Mouse (Mus musculus) midbrain, embryonic 13.5 days (tissue): ENCODE data around the gene Zfand2a. TPM values are rescaled to one million over a fixed set of nuclear protein-coding genes. Genes with fewer than 3 reads are reported as not detected.

Experiments
- ATAC-seq: fragments of 200-750 bp; cut with Nextera tagmentation; 2 replicates; pipeline ENCODE4 v1.8.0; 2017; ENCODE audit warnings: mild to moderate bottlenecking, moderate TSS enrichment, moderate library complexity
- H3K27ac ChIP-seq: fragments of 300-500 bp; sonication (generic); 2 replicates; pipeline ENCODE4 v1.5.1; 2015; ENCODE audit warnings: inconsistent platforms, mild to moderate bottlenecking, moderate library complexity
- H3K27me3 ChIP-seq: fragments of 300-500 bp; sonication (generic); 2 replicates; pipeline ENCODE4 v1.6.1; 2015; ENCODE audit warnings: mild to moderate bottlenecking, inconsistent platforms
- H3K36me3 ChIP-seq: fragments of 300-500 bp; sonication (generic); 2 replicates; pipeline ENCODE4 v1.6.1; 2015; ENCODE audit warnings: mild to moderate bottlenecking, inconsistent platforms
- H3K4me1 ChIP-seq: fragments of 300-500 bp; sonication (generic); replicated peaks from 2 replicates; pipeline ENCODE4 v1.6.1; 2015; ENCODE audit warnings: inconsistent platforms
- H3K4me2 ChIP-seq: fragments of 300-500 bp; sonication (generic); replicated peaks from 2 replicates; pipeline ENCODE4 v1.6.1; 2015; ENCODE audit warnings: moderate library complexity, mild to moderate bottlenecking, inconsistent platforms
- H3K4me3 ChIP-seq: fragments of 300-500 bp; sonication (generic); replicated peaks from 2 replicates; pipeline ENCODE4 v1.5.1; 2015; ENCODE audit warnings: mild to moderate bottlenecking, inconsistent platforms
- H3K9ac ChIP-seq: fragments of 300-500 bp; sonication (generic); replicated peaks from 2 replicates; pipeline ENCODE4 v1.6.1; 2015; ENCODE audit warnings: mild to moderate bottlenecking, inconsistent platforms
- H3K9me3 ChIP-seq: fragments of 300-500 bp; sonication (generic); 2 replicates; pipeline ENCODE4 v1.6.1; 2016; ENCODE audit warnings: mild to moderate bottlenecking, inconsistent platforms
- WGBS: fragments of 180-500 bp; shearing (Covaris S2); methylation state at CpG from one replicate; pipeline ENCODE4 v1.1.7; 2015; 5-methylcytosine and 5-hydroxymethylcytosine counted together
- polyA plus RNA-seq: library from polyadenylated mRNA; unstranded; fragments of >200 nt; fragmentation: Nextera tagmentation; extraction: Ambion mirVana; gene quantifications from 2 replicates; pipeline ENCODE4 v1.2.1, GENCODE M21; 2015

Gene Zfand2a
- polyA plus RNA-seq, 1 experiment from 2014 or later, result 13.9 TPM

DNA sequence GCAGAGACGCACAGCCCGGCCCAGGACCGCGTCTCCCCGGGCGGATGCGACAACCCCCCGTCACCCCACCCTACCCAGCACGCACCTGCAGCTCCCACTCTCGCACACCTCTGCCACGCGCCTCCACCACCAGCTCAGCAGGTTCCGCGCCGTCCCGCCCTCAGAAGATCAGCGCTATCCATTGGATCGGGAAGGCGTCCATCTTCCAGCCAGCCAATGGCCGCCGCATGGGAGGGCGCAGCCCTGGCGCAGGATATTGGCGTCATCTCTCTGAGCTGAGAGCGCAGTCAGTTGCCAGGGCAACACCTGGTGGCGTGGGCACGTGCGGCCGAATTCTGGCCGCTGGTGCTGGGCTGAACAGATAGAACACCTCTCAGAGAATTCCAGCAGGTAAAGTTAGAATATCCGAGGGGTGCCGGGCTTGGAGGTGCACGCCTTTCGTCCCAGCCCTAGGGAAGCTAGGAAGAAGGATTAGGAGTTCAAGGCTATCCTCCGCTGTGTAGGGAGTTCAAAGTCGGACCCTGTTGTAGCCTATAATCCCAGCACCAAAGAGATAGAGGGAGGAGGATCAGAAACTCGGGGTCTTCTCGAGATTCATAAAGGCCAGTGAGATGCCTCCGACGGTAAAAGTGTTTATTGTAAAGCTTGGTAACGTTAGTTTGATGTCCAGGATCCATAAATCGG lies 23.8 kb downstream of the Zfand2a start, which contains the start of gene 3110082I17Rik:
3110082I17Rik (minus strand) TSS at position 144 of the 684 bp plus-strand sequence.
- Histone ChIP-seq H3K9me3 (no peaks in the 10 kb centered on the region), H3K4me1 (peaks cover 17% of the 10 kb centered on the region), H3K27ac (no peak within 1 kb of the TSS), H3K4me3 (peak within 1 kb of the TSS; percentile 70), H3K27me3 (no peaks in the 10 kb centered on the region), H3K4me2 (peak within 1 kb of the TSS; percentile 77), H3K9ac (peak within 1 kb of the TSS; percentile 68), H3K36me3 (peaks cover 3% of the 10 kb centered on the region; the same call in 1 of the 2 replicates)
- 4% methylated on average over 42 of the region's 42 CpGs for WGBS
- ATAC-seq, result peak; percentile 100

DNA sequence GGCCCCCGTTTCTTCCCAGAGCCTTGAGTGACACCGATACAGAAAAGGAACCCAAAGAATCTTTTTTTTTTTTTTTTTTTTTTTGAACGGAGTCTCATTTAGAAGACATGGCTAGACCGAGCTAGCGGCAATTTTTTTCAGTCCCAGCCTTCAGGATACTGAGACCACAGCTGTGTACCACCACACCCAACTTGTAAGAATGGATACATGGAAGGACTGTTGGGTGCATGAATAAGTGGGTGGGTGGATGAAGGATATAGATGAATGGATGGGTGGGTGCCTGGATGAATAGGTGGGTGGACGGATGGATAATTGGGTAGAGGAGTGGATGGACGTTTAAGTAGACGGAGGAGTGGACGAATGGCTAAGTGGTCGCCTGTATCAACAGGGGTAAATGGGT lies 24.4 kb downstream of the Zfand2a start:
- peak overlapping the region; percentile 68 for H3K9ac ChIP-seq
- H3K9me3 ChIP-seq, result no peaks in the 10 kb centered on the region
- H3K4me1 ChIP-seq, result peaks cover 17% of the 10 kb centered on the region
- H3K4me2 ChIP-seq, result peak overlapping the region; percentile 77
- H3K4me3 ChIP-seq, result peak overlapping the region; percentile 70
- H3K36me3 ChIP-seq, result peaks cover 6% of the 10 kb centered on the region
- 11% methylated on average over 10 of the region's 10 CpGs for WGBS
- no peak overlapping the region for H3K27ac ChIP-seq
- H3K27me3 ChIP-seq, result no peaks in the 10 kb centered on the region
- peak; percentile 49 for ATAC-seq

DNA sequence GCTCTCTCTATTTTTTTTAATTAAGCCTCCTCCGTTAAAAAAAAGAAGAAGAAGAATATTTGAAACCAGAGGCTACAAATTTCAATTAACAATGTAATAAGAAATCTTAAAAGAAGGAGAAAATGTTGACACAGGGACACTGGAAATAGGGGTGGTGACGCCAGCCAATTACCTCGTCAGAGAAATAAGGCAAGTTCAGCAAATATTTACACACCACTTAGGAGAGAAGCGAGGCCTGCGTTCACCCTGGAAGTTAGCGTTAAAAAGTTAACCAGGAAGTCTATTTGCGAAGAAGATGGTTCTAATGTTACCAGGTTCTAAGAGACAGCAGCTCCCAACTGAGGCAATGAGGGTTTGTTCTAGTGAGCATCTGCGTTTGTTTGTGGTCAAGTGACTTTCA lies 27.1 kb downstream of the Zfand2a start:
- Histone ChIP-seq H3K4me3 (no peak overlapping the region), H3K9me3 (no peaks in the 10 kb centered on the region), H3K27me3 (no peaks in the 10 kb centered on the region), H3K9ac (no peak overlapping the region), H3K4me1 (peaks cover 17% of the 10 kb centered on the region), H3K27ac (no peak overlapping the region), H3K4me2 (no peak overlapping the region), H3K36me3 (peaks cover 14% of the 10 kb centered on the region)
- 87% methylated on average over 8 of the region's 8 CpGs for WGBS
- no peak for ATAC-seq

DNA sequence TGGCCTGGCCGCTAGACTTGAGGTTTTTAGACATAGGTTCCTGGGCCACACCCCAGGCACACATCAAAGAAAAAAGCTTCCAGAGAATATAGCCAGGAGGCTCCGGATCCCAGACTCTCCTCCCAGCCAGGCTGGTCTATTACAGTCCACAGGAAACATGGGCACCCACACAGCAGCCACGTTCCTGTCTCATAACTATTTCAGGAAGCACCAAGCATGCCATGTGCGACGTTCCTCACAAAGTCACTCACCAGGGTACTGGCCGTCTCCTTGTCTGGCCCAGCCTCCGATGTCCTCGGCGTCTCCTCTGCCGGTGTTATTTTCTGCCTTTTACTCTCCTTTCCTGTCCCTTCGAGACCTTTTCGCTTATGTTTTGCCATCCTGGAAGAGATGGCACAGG lies 29.2 kb downstream of the Zfand2a start:
- H3K4me2 ChIP-seq, result no peak overlapping the region
- ATAC-seq, result no peak
- H3K9me3 ChIP-seq, result no peaks in the 10 kb centered on the region
- H3K9ac ChIP-seq, result no peak overlapping the region
- H3K4me3 ChIP-seq, result no peak overlapping the region
- H3K27ac ChIP-seq, result no peak overlapping the region
- peaks cover 12% of the 10 kb centered on the region for H3K4me1 ChIP-seq
- H3K27me3 ChIP-seq, result no peaks in the 10 kb centered on the region
- 91% methylated on average over 12 of the region's 12 CpGs for WGBS
- H3K36me3 ChIP-seq, result peaks cover 17% of the 10 kb centered on the region

DNA sequence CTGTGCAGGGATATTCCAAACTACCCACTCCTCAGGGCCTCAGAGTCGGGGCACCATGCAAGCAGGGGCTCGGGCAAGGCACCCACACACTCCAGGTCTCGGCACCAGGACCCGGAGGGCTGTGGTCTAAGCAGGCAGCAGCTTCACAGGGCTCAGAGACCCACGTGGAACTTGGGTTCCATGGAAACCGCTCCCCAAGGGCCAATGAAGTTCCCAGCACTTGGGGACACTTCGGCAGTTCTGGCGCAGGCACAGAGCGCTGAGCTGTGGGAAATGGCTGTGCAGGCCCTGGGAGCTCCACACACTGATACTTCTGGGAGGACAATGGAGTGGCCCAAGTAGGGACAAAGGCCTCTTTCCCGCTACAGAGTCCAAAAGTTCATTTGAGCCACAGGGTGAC lies 31.3 kb downstream of the Zfand2a start:
- H3K27ac ChIP-seq, result no peak overlapping the region
- peaks cover 17% of the 10 kb centered on the region for H3K36me3 ChIP-seq
- no peak for ATAC-seq
- H3K4me2 ChIP-seq, result no peak overlapping the region
- no peak overlapping the region for H3K4me3 ChIP-seq
- WGBS, result 88% methylated on average over 10 of the region's 10 CpGs
- H3K9ac ChIP-seq, result no peak overlapping the region
- peaks cover 13% of the 10 kb centered on the region for H3K4me1 ChIP-seq
- H3K27me3 ChIP-seq, result no peaks in the 10 kb centered on the region
- H3K9me3 ChIP-seq, result no peaks in the 10 kb centered on the region

DNA sequence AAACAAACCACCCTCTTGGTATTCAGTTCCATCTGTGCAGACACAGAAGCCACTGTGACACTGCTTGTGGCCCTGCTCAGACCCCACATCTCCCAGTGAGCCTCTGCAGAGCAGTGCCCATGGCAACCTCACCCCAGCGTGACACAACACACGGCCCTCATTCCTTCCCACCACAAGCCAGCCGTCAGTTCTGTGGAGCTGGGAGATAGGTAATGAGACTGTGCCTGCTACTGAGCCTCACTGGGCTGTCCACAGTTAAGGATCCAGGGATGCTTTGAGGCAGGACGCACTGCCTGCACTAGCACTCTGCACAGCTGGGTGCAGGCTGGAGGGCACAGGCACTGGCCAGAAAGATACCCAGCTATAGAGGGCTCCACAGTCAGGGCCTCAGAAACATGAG lies 34.4 kb downstream of the Zfand2a start:
- ATAC-seq, result peak; percentile 65; the same call in 1 of the 2 replicates
- H3K4me1 ChIP-seq, result peaks cover 13% of the 10 kb centered on the region
- H3K36me3 ChIP-seq, result peaks cover 10% of the 10 kb centered on the region
- H3K4me3 ChIP-seq, result no peak overlapping the region
- no peak overlapping the region for H3K4me2 ChIP-seq
- WGBS, result 39% methylated on average over 4 of the region's 4 CpGs
- peak overlapping the region; percentile 67 for H3K27ac ChIP-seq
- H3K27me3 ChIP-seq, result no peaks in the 10 kb centered on the region
- H3K9me3 ChIP-seq, result no peaks in the 10 kb centered on the region
- H3K9ac ChIP-seq, result peak overlapping the region; percentile 28; the same call in 1 of the 2 replicates

DNA sequence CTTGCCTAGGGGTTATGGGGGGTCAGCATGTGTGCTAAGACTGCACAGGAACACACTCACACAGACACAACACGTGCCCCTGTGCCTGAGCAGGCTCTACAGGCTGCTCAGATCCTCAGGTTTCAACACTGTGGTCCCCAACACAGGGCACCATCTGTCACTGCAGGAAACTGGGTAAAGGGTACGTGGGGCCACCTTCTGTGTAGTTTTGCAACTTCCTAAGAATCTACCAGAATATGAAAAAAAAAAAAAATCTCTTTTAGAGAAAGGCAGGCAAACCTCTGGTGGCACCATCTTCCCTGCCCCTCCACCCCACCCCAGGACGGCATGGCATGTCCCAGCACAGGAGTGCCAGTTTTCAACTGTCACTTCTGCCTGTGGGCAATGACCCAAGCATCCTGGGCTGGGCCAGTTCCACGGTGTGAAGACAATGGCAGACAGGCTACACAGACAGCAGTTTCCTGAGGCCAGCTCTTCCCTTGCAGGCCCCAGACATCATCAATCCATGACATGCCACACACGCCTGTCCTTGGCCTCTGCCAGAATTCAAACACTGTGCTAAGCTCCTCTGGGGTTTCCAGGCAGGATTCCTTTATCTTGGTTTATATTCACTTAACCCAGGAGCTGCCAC lies 35.1 kb downstream of the Zfand2a start:
- peak overlapping the region; percentile 67 for H3K27ac ChIP-seq
- H3K4me1 ChIP-seq, result peaks cover 13% of the 10 kb centered on the region
- peaks cover 7% of the 10 kb centered on the region; the same call in 1 of the 2 replicates for H3K36me3 ChIP-seq
- H3K4me3 ChIP-seq, result no peak overlapping the region
- no peaks in the 10 kb centered on the region for H3K27me3 ChIP-seq
- WGBS, result 61% methylated on average over 5 of the region's 5 CpGs
- H3K9ac ChIP-seq, result no peak overlapping the region; the same call in 1 of the 2 replicates
- H3K9me3 ChIP-seq, result no peaks in the 10 kb centered on the region
- ATAC-seq, result no peak
- no peak overlapping the region for H3K4me2 ChIP-seq

DNA sequence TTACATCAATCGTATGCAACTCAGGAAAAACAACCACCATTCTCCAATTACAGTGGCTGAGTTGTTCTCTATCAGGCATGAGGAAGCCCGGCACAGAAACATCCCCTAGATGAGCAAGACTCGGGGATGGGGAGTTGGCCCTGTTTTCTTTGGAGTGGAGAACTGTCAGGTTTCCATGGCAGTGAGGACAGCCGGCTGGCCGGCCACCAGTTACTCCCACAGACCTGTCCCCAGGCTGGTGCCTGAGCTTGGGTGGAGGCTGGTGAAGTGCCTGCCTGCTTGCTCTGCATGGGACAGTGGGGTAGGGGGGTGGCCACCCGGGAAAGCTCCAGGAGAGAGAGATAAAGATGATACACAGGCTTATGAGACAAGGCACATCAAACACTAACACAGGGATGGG lies 36.3 kb downstream of the Zfand2a start:
- no peak overlapping the region for H3K27ac ChIP-seq
- peaks cover 13% of the 10 kb centered on the region for H3K4me1 ChIP-seq
- H3K4me3 ChIP-seq, result no peak overlapping the region
- ATAC-seq, result no peak
- peaks cover 5% of the 10 kb centered on the region; the same call in 1 of the 2 replicates for H3K36me3 ChIP-seq
- H3K9ac ChIP-seq, result no peak overlapping the region
- H3K27me3 ChIP-seq, result no peaks in the 10 kb centered on the region
- no peak overlapping the region for H3K4me2 ChIP-seq
- H3K9me3 ChIP-seq, result no peaks in the 10 kb centered on the region
- WGBS, result 85% methylated on average over 6 of the region's 6 CpGs

DNA sequence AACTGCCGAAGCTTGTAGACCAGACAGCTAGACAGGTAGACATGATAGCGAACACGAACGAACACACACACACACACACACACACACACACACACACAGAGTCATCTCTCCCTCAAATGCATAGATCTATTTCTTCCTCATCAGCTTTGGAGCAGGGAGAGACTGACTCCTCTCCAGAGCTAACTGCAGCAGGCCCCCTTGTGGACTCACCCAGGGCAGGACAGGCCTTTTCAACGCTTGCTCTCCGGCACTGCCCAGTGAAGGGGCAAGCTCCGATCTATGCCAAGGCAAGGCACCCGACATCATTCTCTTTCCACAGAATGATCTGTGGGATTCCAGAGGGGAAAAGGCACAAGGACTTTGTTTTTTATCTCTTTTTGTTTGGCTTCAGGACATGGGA lies 39.1 kb downstream of the Zfand2a start:
- Histone ChIP-seq H3K27me3 (no peaks in the 10 kb centered on the region), H3K9me3 (no peaks in the 10 kb centered on the region), H3K36me3 (no peaks in the 10 kb centered on the region), H3K4me1 (peaks cover 13% of the 10 kb centered on the region), H3K4me3 (no peak overlapping the region), H3K4me2 (no peak overlapping the region), H3K27ac (no peak overlapping the region), H3K9ac (no peak overlapping the region)
- 88% methylated on average over 8 of the region's 8 CpGs for WGBS
- ATAC-seq, result no peak

DNA sequence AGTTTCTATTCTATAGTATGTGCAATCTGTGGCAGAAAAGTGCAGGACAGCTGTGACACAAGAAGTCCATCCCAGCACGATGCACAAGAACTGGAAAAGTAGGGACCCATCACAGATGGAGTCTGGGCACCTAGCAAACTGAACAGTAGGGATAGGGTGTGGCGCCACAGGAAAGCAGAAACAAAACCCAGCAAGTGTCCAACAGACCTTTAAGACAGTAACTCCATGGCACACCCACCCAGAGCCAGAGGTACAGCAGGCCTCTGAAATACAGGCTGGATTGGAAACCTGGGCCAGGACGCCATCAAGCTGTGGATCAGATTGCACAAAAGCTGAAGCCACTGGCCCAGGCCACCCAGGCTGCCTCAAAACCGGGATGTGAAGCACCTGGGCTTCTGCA lies 41.4 kb downstream of the Zfand2a start:
- H3K4me1 ChIP-seq, result peaks cover 7% of the 10 kb centered on the region
- no peaks in the 10 kb centered on the region for H3K27me3 ChIP-seq
- ATAC-seq, result no peak
- H3K4me2 ChIP-seq, result no peak overlapping the region
- no peak overlapping the region for H3K4me3 ChIP-seq
- H3K9me3 ChIP-seq, result no peaks in the 10 kb centered on the region
- H3K36me3 ChIP-seq, result no peaks in the 10 kb centered on the region
- no peak overlapping the region for H3K9ac ChIP-seq
- H3K27ac ChIP-seq, result peak overlapping the region; percentile 35; the same call in 1 of the 2 replicates
- 82% methylated on average over 4 of the region's 4 CpGs for WGBS

DNA sequence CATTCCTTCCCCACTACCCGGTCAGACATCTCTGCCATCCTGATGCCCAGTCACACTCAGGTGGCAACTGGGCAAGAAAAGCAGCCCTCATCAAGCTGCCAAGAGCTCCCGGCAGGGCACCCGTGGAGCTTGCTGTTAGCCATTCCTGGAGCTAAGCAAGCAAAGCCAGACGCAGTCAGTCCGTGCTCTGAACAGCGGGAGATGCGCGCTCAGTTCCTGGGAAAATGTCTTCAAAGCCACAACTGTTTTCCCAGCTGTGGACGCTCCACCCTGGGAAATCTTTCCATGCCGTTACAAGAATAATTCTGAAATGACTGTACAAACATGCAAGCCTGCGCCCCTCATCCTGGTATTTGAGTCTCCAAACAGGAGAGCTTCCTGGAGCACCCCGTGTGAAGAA lies 41.9 kb downstream of the Zfand2a start:
- no peaks in the 10 kb centered on the region for H3K36me3 ChIP-seq
- no peak overlapping the region for H3K4me3 ChIP-seq
- H3K9me3 ChIP-seq, result no peaks in the 10 kb centered on the region
- WGBS, result 80% methylated on average over 12 of the region's 12 CpGs
- H3K4me2 ChIP-seq, result no peak overlapping the region
- no peak overlapping the region for H3K9ac ChIP-seq
- H3K27ac ChIP-seq, result peak overlapping the region; percentile 35; the same call in 1 of the 2 replicates
- no peak for ATAC-seq
- H3K4me1 ChIP-seq, result peaks cover 8% of the 10 kb centered on the region
- no peaks in the 10 kb centered on the region for H3K27me3 ChIP-seq

DNA sequence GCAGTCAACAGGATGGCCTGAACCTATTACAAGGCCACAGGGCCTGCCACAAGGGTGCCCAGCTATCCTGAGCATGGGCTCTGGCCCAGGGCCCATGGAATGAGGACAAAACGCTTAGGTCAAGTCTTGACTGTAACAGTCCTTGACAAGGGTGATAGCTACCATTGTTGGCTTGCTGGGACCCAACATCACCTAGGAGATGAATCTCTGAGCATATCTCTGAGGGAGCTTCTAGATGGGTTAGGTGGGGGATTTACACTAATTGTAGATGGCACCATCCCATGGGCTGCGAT lies 42.7 kb downstream of the Zfand2a start:
- Histone ChIP-seq H3K4me2 (no peak overlapping the region), H3K9ac (no peak overlapping the region), H3K27me3 (no peaks in the 10 kb centered on the region), H3K9me3 (no peaks in the 10 kb centered on the region), H3K36me3 (no peaks in the 10 kb centered on the region), H3K27ac (no peak overlapping the region), H3K4me1 (peaks cover 8% of the 10 kb centered on the region), H3K4me3 (no peak overlapping the region)
- 94% methylated on average over 2 of the region's 2 CpGs for WGBS
- ATAC-seq, result no peak
